Mouse (Mus musculus): ENCODE results near the gene Ugt1a9.
A peak's percentile ranks its signal among the peaks of the same experiment; 100 is the strongest.
"Not testable (repeated sequence)": the region's sequence is repeated elsewhere in the genome, so short reads cannot be mapped to it uniquely, and the experiment has no call there.

DNA sequence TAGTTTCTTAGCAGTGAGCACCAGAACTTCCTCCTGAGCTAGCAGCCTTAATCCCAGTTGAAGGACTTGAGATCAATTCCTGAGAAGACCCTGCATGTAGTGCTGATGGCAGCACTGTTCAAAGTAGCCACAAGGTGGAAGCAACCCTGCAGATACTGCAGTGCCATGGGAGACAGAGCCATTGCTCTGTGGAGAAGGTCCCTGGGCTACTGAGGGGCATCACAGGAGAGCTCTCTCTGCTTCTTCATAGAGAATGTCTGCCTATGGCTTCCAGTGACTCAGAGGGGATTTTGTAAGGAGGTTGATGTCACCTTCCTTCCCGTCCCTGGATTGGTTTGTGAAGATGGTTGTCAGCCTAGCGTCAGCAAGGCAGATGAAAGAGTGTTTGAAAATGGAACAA, 79.5 kb downstream of the Ugt1a9 start:
- peak; percentile 42 for TF ChIP-seq CTCF (IDR thresholded peaks at IDR 0.05; ENCODE audit: low read depth)
- TF ChIP-seq EP300 (IDR thresholded peaks at IDR 0.05; ENCODE audit: low read depth): not testable (repeated sequence)
